Mouse (Mus musculus) ES-E14 (cell line): Measurements from ENCODE around the gene Elk4.

Experiments
- MAFK ChIP-seq: IDR thresholded peaks from 2 replicates; pipeline ENCODE4 v1.6.1; 2014; ENCODE audit warnings: mild to moderate bottlenecking, low read depth, low read length, inconsistent platforms; ENCODE audit not compliant: insufficient read depth
- ZC3H11A ChIP-seq: IDR thresholded peaks from 2 replicates; pipeline ENCODE4 v1.6.1; 2012; ENCODE audit warnings: low read depth, mild to moderate bottlenecking, inconsistent platforms, low read length, borderline replicate concordance

GRCm38 (mm10) chr1:131987432-131987831 lies 20.0 kb upstream of the Elk4 start:
- TF ChIP-seq MAFK (no peak), ZC3H11A (no peak)
